16 mouse cellular contexts compared by ENCODE assay signal in genomic region chr10:67919706-67920105, GRCm38 (mm10).
"Had no signal": no experiment of that assay in that cellular context is flagged by ENCODE, and none has a peak within 500 bp of the region (broad histone marks: within the 10 kb centered on the region; RNA-seq: fewer than 3 reads in every experiment).

No protein-coding gene starts in this region.

- DNase-seq: heart, postnatal 10 days; heart, postnatal 14 days; heart, postnatal 36 days; heart, postnatal 4 days; kidney, adult 11 months; kidney, adult 18-20 months; kidney, adult 2 months; kidney, adult 8-10 months; kidney, adult 9 months; kidney, postnatal 10 days; kidney, postnatal 14 days; kidney, postnatal 25 days; kidney, postnatal 36 days; kidney, postnatal 4 days; layer of hippocampus, adult 9-11 months; layer of hippocampus, postnatal 36 days had no signal
